Mouse (Mus musculus) hindbrain, embryonic 10.5 days (tissue): Measurements from ENCODE around the gene Chchd1. TPM values are rescaled to one million over a fixed set of nuclear protein-coding genes. Genes with fewer than 3 reads are reported as not detected.

ENCODE experiments used
- DNase-seq: peaks from one replicate; pipeline ENCODE4 v3.0.0-alpha.2; 2017; ENCODE audit warnings: low spot score
- H3K27ac ChIP-seq: fragments of 300-500 bp; sonication (generic); 2 replicates; pipeline ENCODE4 v1.5.1; 2016; ENCODE audit warnings: mild to moderate bottlenecking, moderate library complexity
- H3K27me3 ChIP-seq: fragments of 300-500 bp; sonication (generic); 2 replicates; pipeline ENCODE4 v1.6.1; 2016; ENCODE audit warnings: mild to moderate bottlenecking; ENCODE audit not compliant: poor library complexity, insufficient read depth, severe bottlenecking
- H3K36me3 ChIP-seq: fragments of 300-500 bp; sonication (generic); 2 replicates; pipeline ENCODE4 v1.6.1; 2016; ENCODE audit warnings: mild to moderate bottlenecking, moderate library complexity
- H3K4me1 ChIP-seq: fragments of 300-500 bp; sonication (generic); replicated peaks from 2 replicates; pipeline ENCODE4 v1.6.1; 2016; ENCODE audit warnings: mild to moderate bottlenecking
- H3K4me3 ChIP-seq: fragments of 300-500 bp; sonication (generic); 2 replicates; pipeline ENCODE4 v1.5.1; 2016; ENCODE audit warnings: mild to moderate bottlenecking, moderate library complexity
- H3K9me3 ChIP-seq: fragments of 300-500 bp; sonication (generic); 2 replicates; pipeline ENCODE4 v1.6.1; 2016; ENCODE audit warnings: mild to moderate bottlenecking, moderate library complexity
- WGBS: fragments of 180-500 bp; shearing (Covaris S2); methylation state at CpG from one replicate; pipeline ENCODE4 v1.1.7; 2016; 5-methylcytosine and 5-hydroxymethylcytosine counted together
- polyA plus RNA-seq: library from polyadenylated mRNA; unstranded; fragments of >200 nt; fragmentation: Nextera tagmentation; extraction: Ambion mirVana; gene quantifications from 2 replicates; pipeline ENCODE4 v1.2.1, GENCODE M21; 2016

Gene Chchd1
- polyA plus RNA-seq: 250 and 263 TPM in 2 replicates

- WGBS: under 1% methylated on average over 61 of the region's 61 CpGs
Measured at GRCm38 (mm10) chr14:20702741-20703381, at the start of gene Chchd1. Gene Chchd1 (plus strand): TSS chr14:20703006.

GRCm38 (mm10) chr14:20654690-20655421, 48.0 kb upstream of the Chchd1 start:
- Histone ChIP-seq H3K9me3 (no peaks in the 10 kb centered on the region), H3K36me3 (no peaks in the 10 kb centered on the region), H3K4me1 (peaks cover 10% of the 10 kb centered on the region; the same call in 1 of the 2 replicates), H3K27ac (no peak overlapping the region), H3K27me3 (no peaks in the 10 kb centered on the region), H3K4me3 (no peak overlapping the region)
- WGBS: 80% methylated on average over 9 of the region's 9 CpGs
- no peak for DNase-seq

More at GRCm38 (mm10) chr14:20702741-20703381, at the start of gene Chchd1:
- H3K36me3 ChIP-seq: peaks cover 50% of the 10 kb centered on the region
- H3K9me3 ChIP-seq: no peaks in the 10 kb centered on the region
- H3K27me3 ChIP-seq: no peaks in the 10 kb centered on the region
- DNase-seq: peak; percentile 92
- peak within 1 kb of the TSS; percentile 95 for H3K27ac ChIP-seq
- H3K4me1 ChIP-seq: peaks cover 35% of the 10 kb centered on the region
- H3K4me3 ChIP-seq: peak within 1 kb of the TSS; percentile 67

GRCm38 (mm10) chr14:20655731-20656130, 47.1 kb upstream of the Chchd1 start:
- no peak for DNase-seq
- Histone ChIP-seq H3K27ac (no peak overlapping the region), H3K27me3 (no peaks in the 10 kb centered on the region), H3K36me3 (no peaks in the 10 kb centered on the region), H3K4me1 (peaks cover 16% of the 10 kb centered on the region), H3K9me3 (no peaks in the 10 kb centered on the region), H3K4me3 (no peak overlapping the region)
- WGBS: 72% methylated on average over 9 of the region's 9 CpGs

- no peak for DNase-seq
- WGBS: 44% methylated on average over 11 of the region's 11 CpGs
- H3K4me3 ChIP-seq: no peak within 1 kb of the TSS
Measured at GRCm38 (mm10) chr14:20656361-20656760, 46.4 kb upstream of the Chchd1 start, which contains the start of gene Myoz1. Gene Myoz1 (minus strand): TSS chr14:20656540.

GRCm38 (mm10) chr14:20658326-20658725, 44.5 kb upstream of the Chchd1 start:
- no peaks in the 10 kb centered on the region for H3K36me3 ChIP-seq
- DNase-seq: no peak

More at GRCm38 (mm10) chr14:20656361-20656760, 46.4 kb upstream of the Chchd1 start, which contains the start of gene Myoz1:
- no peaks in the 10 kb centered on the region for H3K9me3 ChIP-seq
- H3K27me3 ChIP-seq: no peaks in the 10 kb centered on the region
- H3K4me1 ChIP-seq: peaks cover 20% of the 10 kb centered on the region
- H3K27ac ChIP-seq: no peak within 1 kb of the TSS
- H3K36me3 ChIP-seq: no peaks in the 10 kb centered on the region

GRCm38 (mm10) chr14:20658902-20659301, 43.9 kb upstream of the Chchd1 start:
- Histone ChIP-seq H3K4me1 (peaks cover 32% of the 10 kb centered on the region), H3K9me3 (no peaks in the 10 kb centered on the region), H3K27me3 (peaks cover 25% of the 10 kb centered on the region), H3K4me3 (no peak overlapping the region), H3K36me3 (no peaks in the 10 kb centered on the region), H3K27ac (no peak overlapping the region)
- no peak for DNase-seq
- 84% methylated on average over 6 of the region's 6 CpGs for WGBS

More at GRCm38 (mm10) chr14:20658326-20658725, 44.5 kb upstream of the Chchd1 start:
- H3K4me3 ChIP-seq: no peak overlapping the region
- H3K9me3 ChIP-seq: no peaks in the 10 kb centered on the region
- peaks cover 32% of the 10 kb centered on the region for H3K4me1 ChIP-seq
- H3K27me3 ChIP-seq: peaks cover 19% of the 10 kb centered on the region
- no peak overlapping the region for H3K27ac ChIP-seq

- Histone ChIP-seq H3K4me3 (no peak overlapping the region), H3K27me3 (peaks cover 29% of the 10 kb centered on the region), H3K4me1 (peaks cover 38% of the 10 kb centered on the region), H3K9me3 (no peaks in the 10 kb centered on the region), H3K27ac (no peak overlapping the region), H3K36me3 (no peaks in the 10 kb centered on the region)
- 98% methylated on average over 7 of the region's 7 CpGs for WGBS
- DNase-seq: no peak
Measured at GRCm38 (mm10) chr14:20659687-20660086, 43.1 kb upstream of the Chchd1 start.

- peak; percentile 92 for DNase-seq
- Histone ChIP-seq H3K4me3 (peak overlapping the region; percentile 76), H3K27me3 (peaks cover 34% of the 10 kb centered on the region), H3K27ac (peak overlapping the region; percentile 89), H3K36me3 (no peaks in the 10 kb centered on the region), H3K9me3 (no peaks in the 10 kb centered on the region), H3K4me1 (peaks cover 34% of the 10 kb centered on the region)
- WGBS: 2% methylated on average over 52 of the region's 52 CpGs
Measured at GRCm38 (mm10) chr14:20660827-20661660, 41.8 kb upstream of the Chchd1 start.

GRCm38 (mm10) chr14:20661661-20662331, 41.0 kb upstream of the Chchd1 start:
- 8% methylated on average over 19 of the region's 19 CpGs for WGBS
- no peaks in the 10 kb centered on the region for H3K36me3 ChIP-seq
- H3K4me3 ChIP-seq: peak overlapping the region; percentile 76
- peak overlapping the region; percentile 89 for H3K27ac ChIP-seq
- H3K27me3 ChIP-seq: peaks cover 40% of the 10 kb centered on the region
- peak; percentile 45 for DNase-seq
- peaks cover 29% of the 10 kb centered on the region for H3K4me1 ChIP-seq
- H3K9me3 ChIP-seq: no peaks in the 10 kb centered on the region

- no peak for DNase-seq
- H3K4me1 ChIP-seq: peaks cover 29% of the 10 kb centered on the region
- no peaks in the 10 kb centered on the region for H3K9me3 ChIP-seq
- H3K36me3 ChIP-seq: no peaks in the 10 kb centered on the region
- peaks cover 44% of the 10 kb centered on the region for H3K27me3 ChIP-seq
- 77% methylated on average over 3 of the region's 3 CpGs for WGBS
- no peak overlapping the region for H3K4me3 ChIP-seq
- no peak overlapping the region for H3K27ac ChIP-seq
Measured at GRCm38 (mm10) chr14:20662740-20663139, 40.1 kb upstream of the Chchd1 start.

- no peaks in the 10 kb centered on the region for H3K9me3 ChIP-seq
- WGBS: 62% methylated on average over 2 of the region's 2 CpGs
- H3K27me3 ChIP-seq: peaks cover 48% of the 10 kb centered on the region
- H3K4me3 ChIP-seq: no peak overlapping the region
- H3K36me3 ChIP-seq: no peaks in the 10 kb centered on the region
- no peak for DNase-seq
- H3K27ac ChIP-seq: no peak overlapping the region
- peaks cover 29% of the 10 kb centered on the region for H3K4me1 ChIP-seq
Measured at GRCm38 (mm10) chr14:20663601-20664000, 39.2 kb upstream of the Chchd1 start.

GRCm38 (mm10) chr14:20664436-20664835, 38.4 kb upstream of the Chchd1 start:
- no peak for DNase-seq
- H3K4me1 ChIP-seq: peaks cover 29% of the 10 kb centered on the region
- no peaks in the 10 kb centered on the region for H3K36me3 ChIP-seq
- 65% methylated on average over 3 of the region's 3 CpGs for WGBS
- no peak overlapping the region for H3K4me3 ChIP-seq
- no peak overlapping the region for H3K27ac ChIP-seq
- no peaks in the 10 kb centered on the region for H3K9me3 ChIP-seq
- H3K27me3 ChIP-seq: peaks cover 48% of the 10 kb centered on the region
